Mouse (Mus musculus): ENCODE data around the gene Galk2. TPM values are rescaled to one million over a fixed set of nuclear protein-coding genes. Genes with fewer than 3 reads are reported as not detected.

The Galk2 gene
- polyA plus RNA-seq, 1 experiment from 2014 or later: 34.0 TPM

- ATAC-seq (ENCODE audit: insufficient number of reproducible peaks, insufficient read depth, low FRiP score, low read depth): no peak
- Histone ChIP-seq H3K4me1 (ENCODE audit: control insufficient read depth in 2 of 2, insufficient read depth in 2 of 2, low read length in 2 of 2) (no peaks in the 10 kb centered on the region), H3K4me3 (ENCODE audit: control insufficient read depth in 1 of 2, insufficient read depth in 1 of 2, low read depth in 1 of 2, low read length in 2 of 2) (no peak overlapping the region), H3K27me3 (ENCODE audit: control insufficient read depth, insufficient read depth, low read length) (no peaks in the 10 kb centered on the region), H3K4me2 (ENCODE audit: low read length) (no peak overlapping the region), H3K9ac (ENCODE audit: low read length) (no peak overlapping the region), H3K36me3 (ENCODE audit: control insufficient read depth, insufficient read depth, low read length) (0 out of 2 replicates have a peak, but pooled peaks cover 3% of the 10 kb centered on the region), H3K9me3 (ENCODE audit: control insufficient read depth, low read length) (no peaks in the 10 kb centered on the region), H3K27ac (replicated peaks in 1 of 2; ENCODE audit: control insufficient read depth in 1 of 2, insufficient read depth in 1 of 2, low read depth in 2 of 2, low read length in 2 of 2) (no peak overlapping the region)
- 95% methylated on average over 3 of the region's 3 CpGs for WGBS
Observed at GRCm38 (mm10) chr2:125917297-125917679, 58.4 kb downstream of the Galk2 start.

GRCm38 (mm10) chr2:125921273-125921672, 62.4 kb downstream of the Galk2 start:
- WGBS: 72% methylated on average over 5 of the region's 5 CpGs
- Histone ChIP-seq H3K9ac (ENCODE audit: low read length) (no peak overlapping the region), H3K36me3 (ENCODE audit: control insufficient read depth, insufficient read depth, low read length) (0 out of 2 replicates have a peak, but pooled peaks cover 3% of the 10 kb centered on the region), H3K9me3 (ENCODE audit: control insufficient read depth, low read length) (no peaks in the 10 kb centered on the region), H3K27me3 (ENCODE audit: control insufficient read depth, insufficient read depth, low read length) (no peaks in the 10 kb centered on the region), H3K4me3 (ENCODE audit: control insufficient read depth in 1 of 2, insufficient read depth in 1 of 2, low read depth in 1 of 2, low read length in 2 of 2) (no peak overlapping the region), H3K4me2 (ENCODE audit: low read length) (no peak overlapping the region), H3K4me1 (ENCODE audit: control insufficient read depth in 2 of 2, insufficient read depth in 2 of 2, low read length in 2 of 2) (peaks cover 3 to 5% of the 10 kb centered on the region in 2 experiments), H3K27ac (replicated peaks in 1 of 2; ENCODE audit: control insufficient read depth in 1 of 2, insufficient read depth in 1 of 2, low read depth in 2 of 2, low read length in 2 of 2) (no peak overlapping the region)
- no peak for ATAC-seq (ENCODE audit: insufficient number of reproducible peaks, insufficient read depth, low FRiP score, low read depth)

GRCm38 (mm10) chr2:125922149-125922548, 63.2 kb downstream of the Galk2 start:
- Histone ChIP-seq H3K4me1 (ENCODE audit: control insufficient read depth in 2 of 2, insufficient read depth in 2 of 2, low read length in 2 of 2) (peaks cover 3 to 5% of the 10 kb centered on the region in 2 experiments), H3K36me3 (ENCODE audit: control insufficient read depth, insufficient read depth, low read length) (0 out of 2 replicates have a peak, but pooled peaks cover 3% of the 10 kb centered on the region), H3K4me2 (ENCODE audit: low read length) (no peak overlapping the region), H3K27ac (replicated peaks in 1 of 2; ENCODE audit: control insufficient read depth in 1 of 2, insufficient read depth in 1 of 2, low read depth in 2 of 2, low read length in 2 of 2) (no peak overlapping the region), H3K4me3 (ENCODE audit: control insufficient read depth in 1 of 2, insufficient read depth in 1 of 2, low read depth in 1 of 2, low read length in 2 of 2) (no peak overlapping the region), H3K9ac (ENCODE audit: low read length) (no peak overlapping the region), H3K27me3 (ENCODE audit: control insufficient read depth, insufficient read depth, low read length) (no peaks in the 10 kb centered on the region), H3K9me3 (ENCODE audit: control insufficient read depth, low read length) (no peaks in the 10 kb centered on the region)
- WGBS: 91% methylated on average over 5 of the region's 5 CpGs
- no peak for ATAC-seq (ENCODE audit: insufficient number of reproducible peaks, insufficient read depth, low FRiP score, low read depth)

- H3K27ac ChIP-seq (replicated peaks in 1 of 2; ENCODE audit: control insufficient read depth in 1 of 2, insufficient read depth in 1 of 2, low read depth in 2 of 2, low read length in 2 of 2): no peak overlapping the region
- H3K9me3 ChIP-seq (ENCODE audit: control insufficient read depth, low read length): no peaks in the 10 kb centered on the region
- H3K4me3 ChIP-seq (ENCODE audit: control insufficient read depth in 1 of 2, insufficient read depth in 1 of 2, low read depth in 1 of 2, low read length in 2 of 2): no peak overlapping the region
- peaks cover 3 to 5% of the 10 kb centered on the region in 2 experiments for H3K4me1 ChIP-seq (ENCODE audit: control insufficient read depth in 2 of 2, insufficient read depth in 2 of 2, low read length in 2 of 2)
- 0 out of 2 replicates have a peak, but pooled peaks cover 3% of the 10 kb centered on the region for H3K36me3 ChIP-seq (ENCODE audit: control insufficient read depth, insufficient read depth, low read length)
- no peaks in the 10 kb centered on the region for H3K27me3 ChIP-seq (ENCODE audit: control insufficient read depth, insufficient read depth, low read length)
- no peak overlapping the region for H3K4me2 ChIP-seq (ENCODE audit: low read length)
- 72% methylated on average over 4 of the region's 4 CpGs for WGBS
- H3K9ac ChIP-seq (ENCODE audit: low read length): no peak overlapping the region
- ATAC-seq (ENCODE audit: insufficient number of reproducible peaks, insufficient read depth, low FRiP score, low read depth): no peak
Observed at GRCm38 (mm10) chr2:125922877-125923276, 64.0 kb downstream of the Galk2 start.

- H3K36me3 ChIP-seq (ENCODE audit: control insufficient read depth, insufficient read depth, low read length): 0 out of 2 replicates have a peak, but pooled peaks cover 3% of the 10 kb centered on the region
- H3K4me3 ChIP-seq (ENCODE audit: control insufficient read depth in 1 of 2, insufficient read depth in 1 of 2, low read depth in 1 of 2, low read length in 2 of 2): no peak overlapping the region
- no peaks in the 10 kb centered on the region for H3K9me3 ChIP-seq (ENCODE audit: control insufficient read depth, low read length)
- H3K9ac ChIP-seq (ENCODE audit: low read length): no peak overlapping the region
- 87% methylated on average over 5 of the region's 5 CpGs for WGBS
- H3K4me2 ChIP-seq (ENCODE audit: low read length): no peak overlapping the region
- H3K27ac ChIP-seq (replicated peaks in 1 of 2; ENCODE audit: control insufficient read depth in 1 of 2, insufficient read depth in 1 of 2, low read depth in 2 of 2, low read length in 2 of 2): no peak overlapping the region
- no peaks in the 10 kb centered on the region for H3K27me3 ChIP-seq (ENCODE audit: control insufficient read depth, insufficient read depth, low read length)
- peaks cover 3 to 5% of the 10 kb centered on the region in 2 experiments for H3K4me1 ChIP-seq (ENCODE audit: control insufficient read depth in 2 of 2, insufficient read depth in 2 of 2, low read length in 2 of 2)
- ATAC-seq (ENCODE audit: insufficient number of reproducible peaks, insufficient read depth, low FRiP score, low read depth): no peak
Observed at GRCm38 (mm10) chr2:125923346-125923745, 64.4 kb downstream of the Galk2 start.

- WGBS: 38% methylated on average over 1 of the region's 1 CpGs
- no peaks in the 10 kb centered on the region for H3K9me3 ChIP-seq (ENCODE audit: control insufficient read depth, low read length)
- no peak overlapping the region for H3K27ac ChIP-seq (replicated peaks in 1 of 2; ENCODE audit: control insufficient read depth in 1 of 2, insufficient read depth in 1 of 2, low read depth in 2 of 2, low read length in 2 of 2)
- H3K4me2 ChIP-seq (ENCODE audit: low read length): no peak overlapping the region
- no peak for ATAC-seq (ENCODE audit: insufficient number of reproducible peaks, insufficient read depth, low FRiP score, low read depth)
- H3K9ac ChIP-seq (ENCODE audit: low read length): no peak overlapping the region
- no peak overlapping the region for H3K4me3 ChIP-seq (ENCODE audit: control insufficient read depth in 1 of 2, insufficient read depth in 1 of 2, low read depth in 1 of 2, low read length in 2 of 2)
- H3K4me1 ChIP-seq (ENCODE audit: control insufficient read depth in 2 of 2, insufficient read depth in 2 of 2, low read length in 2 of 2): peaks cover 3 to 5% of the 10 kb centered on the region in 2 experiments
- peaks cover 6% of the 10 kb centered on the region; the same call in 1 of the 2 replicates for H3K36me3 ChIP-seq (ENCODE audit: control insufficient read depth, insufficient read depth, low read length)
- H3K27me3 ChIP-seq (ENCODE audit: control insufficient read depth, insufficient read depth, low read length): no peaks in the 10 kb centered on the region
Observed at GRCm38 (mm10) chr2:125924554-125924953, 65.6 kb downstream of the Galk2 start.

GRCm38 (mm10) chr2:125925081-125925480, 66.2 kb downstream of the Galk2 start:
- Histone ChIP-seq H3K4me3 (ENCODE audit: control insufficient read depth in 1 of 2, insufficient read depth in 1 of 2, low read depth in 1 of 2, low read length in 2 of 2) (no peak overlapping the region), H3K4me1 (ENCODE audit: control insufficient read depth in 2 of 2, insufficient read depth in 2 of 2, low read length in 2 of 2) (peaks cover 3 to 5% of the 10 kb centered on the region in 2 experiments), H3K27ac (replicated peaks in 1 of 2; ENCODE audit: control insufficient read depth in 1 of 2, insufficient read depth in 1 of 2, low read depth in 2 of 2, low read length in 2 of 2) (no peak overlapping the region), H3K36me3 (ENCODE audit: control insufficient read depth, insufficient read depth, low read length) (peaks cover 8% of the 10 kb centered on the region; the same call in 1 of the 2 replicates), H3K9ac (ENCODE audit: low read length) (no peak overlapping the region), H3K9me3 (ENCODE audit: control insufficient read depth, low read length) (no peaks in the 10 kb centered on the region), H3K27me3 (ENCODE audit: control insufficient read depth, insufficient read depth, low read length) (no peaks in the 10 kb centered on the region), H3K4me2 (ENCODE audit: low read length) (no peak overlapping the region)
- 56% methylated on average over 3 of the region's 3 CpGs for WGBS
- ATAC-seq (ENCODE audit: insufficient number of reproducible peaks, insufficient read depth, low FRiP score, low read depth): no peak

DNA sequence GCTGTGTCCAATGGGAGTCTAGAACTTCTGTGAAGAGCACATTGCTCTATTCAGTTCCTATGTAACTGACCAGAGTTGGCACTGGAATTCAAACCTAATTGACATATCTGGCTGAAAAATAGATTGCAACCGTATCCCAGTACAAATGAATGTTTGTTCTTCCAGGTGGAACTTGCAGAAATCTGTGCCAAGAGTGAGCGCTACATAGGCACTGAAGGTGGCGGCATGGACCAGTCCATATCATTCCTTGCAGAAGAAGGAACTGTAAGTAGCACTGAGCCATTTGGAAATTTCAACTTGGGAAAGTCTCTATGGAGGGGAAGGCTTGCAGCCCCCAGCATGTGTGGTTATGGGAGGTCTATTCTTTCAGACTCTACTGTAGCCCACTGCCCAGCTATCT, 70.5 kb downstream of the Galk2 start:
- H3K9me3 ChIP-seq (ENCODE audit: control insufficient read depth, low read length): no peaks in the 10 kb centered on the region
- H3K27ac ChIP-seq (replicated peaks in 1 of 2; ENCODE audit: control insufficient read depth in 1 of 2, insufficient read depth in 1 of 2, low read depth in 2 of 2, low read length in 2 of 2): no peak overlapping the region
- no peak overlapping the region for H3K4me2 ChIP-seq (ENCODE audit: low read length)
- H3K9ac ChIP-seq (ENCODE audit: low read length): no peak overlapping the region
- peaks cover 14% of the 10 kb centered on the region for H3K36me3 ChIP-seq (ENCODE audit: control insufficient read depth, insufficient read depth, low read length)
- ATAC-seq (ENCODE audit: insufficient number of reproducible peaks, insufficient read depth, low FRiP score, low read depth): no peak
- H3K4me3 ChIP-seq (ENCODE audit: control insufficient read depth in 1 of 2, insufficient read depth in 1 of 2, low read depth in 1 of 2, low read length in 2 of 2): no peak overlapping the region
- peaks cover 3 to 4% of the 10 kb centered on the region in 2 experiments; a peak in 2 of 4 replicates for H3K4me1 ChIP-seq (ENCODE audit: control insufficient read depth in 2 of 2, insufficient read depth in 2 of 2, low read length in 2 of 2)
- no peaks in the 10 kb centered on the region for H3K27me3 ChIP-seq (ENCODE audit: control insufficient read depth, insufficient read depth, low read length)
- WGBS: 88% methylated on average over 3 of the region's 3 CpGs

All from heart, embryonic 14.5 days (tissue).